Mouse (Mus musculus): Measurements from ENCODE around the gene Ppp1r14c. TPM values are rescaled to one million over a fixed set of nuclear protein-coding genes. Genes with fewer than 3 reads are reported as not detected.
"Not testable (repeated sequence)": the region's sequence is repeated elsewhere in the genome, so short reads cannot be mapped to it uniquely, and the experiment has no call there.

Ppp1r14c gene
- polyA plus RNA-seq, 1 experiment from 2014 or later: 5.1 TPM

DNA sequence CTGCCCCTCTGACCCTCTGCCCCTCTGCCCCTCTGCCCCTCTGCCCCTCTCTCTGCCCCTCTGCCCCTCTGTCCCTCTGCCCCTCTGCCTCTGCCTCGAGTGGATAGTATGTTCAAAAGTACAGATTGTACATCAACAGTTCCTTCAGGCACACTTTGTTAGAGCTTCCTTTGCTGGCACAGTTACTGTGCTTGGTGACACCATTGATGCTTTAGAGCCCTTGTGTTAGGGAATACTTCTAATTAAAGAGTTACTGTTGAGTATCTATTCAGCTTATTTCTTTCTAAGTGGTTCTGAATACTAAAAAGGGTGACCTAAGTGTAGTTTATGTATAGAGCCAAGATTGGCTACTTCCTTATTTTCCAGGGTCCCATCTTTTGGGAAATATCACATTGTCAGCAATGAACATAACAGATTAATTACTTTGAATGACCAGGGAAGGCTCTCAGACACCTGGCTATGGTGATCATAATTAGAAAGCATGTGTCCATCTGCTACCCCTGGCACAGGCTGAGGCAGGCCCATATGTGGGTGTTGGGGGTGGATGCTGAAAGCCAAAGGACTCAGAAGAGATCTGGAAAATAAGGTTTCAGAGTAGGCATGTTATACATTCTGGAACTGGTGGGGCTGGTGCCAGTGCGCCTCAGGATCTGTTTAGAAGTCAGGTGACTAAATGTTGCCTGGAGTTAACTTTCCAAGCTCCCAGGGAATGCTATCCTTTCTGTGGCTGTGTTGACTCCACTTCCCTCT, 75.0 kb downstream of the Ppp1r14c start:
- Histone ChIP-seq H3K4me1 (no peaks in the 10 kb centered on the region), H3K4me2 (replicated peaks) (no peak overlapping the region), H3K4me3 (no peak overlapping the region), H3K27me3 (no peaks in the 10 kb centered on the region), H3K36me3 (no peaks in the 10 kb centered on the region), H3K9me3 (no peaks in the 10 kb centered on the region), H3K27ac (no peak overlapping the region), H3K9ac (no peak overlapping the region)
- WGBS: 58% methylated on average over 2 of the region's 2 CpGs
- no peak for ATAC-seq (ENCODE audit: insufficient number of reproducible peaks, insufficient read depth, low FRiP score, low TSS enrichment)

DNA sequence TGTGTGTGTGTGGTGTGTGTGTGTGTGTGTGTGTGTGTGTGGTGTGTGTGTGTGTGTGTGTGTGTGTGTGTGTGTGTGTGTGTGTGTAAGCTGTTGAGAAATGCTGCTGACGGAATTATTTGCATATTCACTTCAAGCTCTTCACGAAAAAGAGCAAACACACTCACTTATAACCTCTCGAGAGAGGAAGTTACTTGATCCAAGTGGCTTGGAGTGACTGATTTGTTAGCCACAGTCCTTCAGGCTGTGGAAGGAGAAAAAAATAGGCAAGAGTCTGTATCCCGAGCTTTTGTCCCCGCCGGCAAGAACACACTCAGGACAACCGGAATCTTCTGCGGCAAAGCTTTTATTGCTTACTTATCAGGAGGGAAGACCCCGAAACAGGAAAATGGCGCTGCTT, 80.9 kb downstream of the Ppp1r14c start:
- H3K9me3 ChIP-seq; H3K4me2 ChIP-seq (replicated peaks); H3K27ac ChIP-seq; H3K27me3 ChIP-seq; H3K4me3 ChIP-seq; ATAC-seq (ENCODE audit: insufficient number of reproducible peaks, insufficient read depth, low FRiP score, low TSS enrichment); H3K9ac ChIP-seq; H3K36me3 ChIP-seq; H3K4me1 ChIP-seq: not testable (repeated sequence)
- 93% methylated on average over 10 of the region's 10 CpGs for WGBS

DNA sequence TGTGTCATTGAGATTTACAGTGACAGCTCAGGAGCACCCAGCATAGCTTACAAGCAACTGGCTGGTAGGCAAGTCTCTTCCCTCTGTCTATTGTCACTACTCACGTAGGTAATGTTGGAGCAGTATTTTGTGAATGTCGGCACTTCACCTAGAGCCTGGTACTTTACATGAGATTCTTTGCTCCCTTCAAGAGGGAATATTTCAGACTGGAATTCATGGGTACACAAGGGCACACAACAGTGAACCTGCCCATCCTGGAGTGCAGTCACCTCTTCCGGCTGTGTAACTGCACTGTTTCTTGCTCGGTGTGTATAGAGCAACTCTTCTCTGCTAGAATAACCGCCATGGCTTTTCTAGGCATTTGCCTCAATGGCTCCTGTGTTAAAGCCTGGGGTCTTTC, 82.8 kb downstream of the Ppp1r14c start:
- WGBS: 89% methylated on average over 5 of the region's 5 CpGs

DNA sequence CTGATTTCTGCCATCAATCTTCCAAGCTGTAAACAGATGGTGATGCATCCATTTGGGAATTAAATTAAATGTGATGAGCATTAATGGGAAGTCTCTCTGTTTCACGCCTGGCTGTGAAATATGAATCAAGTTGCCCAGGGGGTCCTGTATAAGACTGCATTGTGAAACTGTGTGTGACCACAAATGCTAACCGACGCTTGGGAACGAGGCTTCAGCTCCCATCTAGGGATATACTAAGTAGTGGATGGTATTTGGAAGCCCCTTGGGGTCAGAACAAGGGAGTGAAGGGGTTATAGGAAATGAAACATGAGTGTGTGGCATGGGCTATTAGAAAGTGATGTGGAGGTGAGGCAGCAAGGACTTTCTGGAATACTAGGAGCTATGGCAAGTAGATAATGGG, 86.1 kb downstream of the Ppp1r14c start:
- H3K27ac ChIP-seq: no peak overlapping the region
- no peaks in the 10 kb centered on the region for H3K36me3 ChIP-seq
- no peak overlapping the region for H3K4me3 ChIP-seq
- no peaks in the 10 kb centered on the region for H3K9me3 ChIP-seq
- 77% methylated on average over 4 of the region's 4 CpGs for WGBS
- H3K27me3 ChIP-seq: no peaks in the 10 kb centered on the region
- H3K4me1 ChIP-seq: no peaks in the 10 kb centered on the region
- H3K4me2 ChIP-seq (replicated peaks): no peak overlapping the region
- no peak for ATAC-seq (ENCODE audit: insufficient number of reproducible peaks, insufficient read depth, low FRiP score, low TSS enrichment)
- no peak overlapping the region for H3K9ac ChIP-seq

More for the DNA sequence above, 82.8 kb downstream of the Ppp1r14c start:
- no peak overlapping the region for H3K4me2 ChIP-seq (replicated peaks)
- no peak for ATAC-seq (ENCODE audit: insufficient number of reproducible peaks, insufficient read depth, low FRiP score, low TSS enrichment)
- H3K4me3 ChIP-seq: no peak overlapping the region
- H3K9me3 ChIP-seq: no peaks in the 10 kb centered on the region
- no peaks in the 10 kb centered on the region for H3K36me3 ChIP-seq
- H3K27ac ChIP-seq: no peak overlapping the region
- no peaks in the 10 kb centered on the region for H3K4me1 ChIP-seq
- H3K27me3 ChIP-seq: no peaks in the 10 kb centered on the region
- H3K9ac ChIP-seq: no peak overlapping the region

DNA sequence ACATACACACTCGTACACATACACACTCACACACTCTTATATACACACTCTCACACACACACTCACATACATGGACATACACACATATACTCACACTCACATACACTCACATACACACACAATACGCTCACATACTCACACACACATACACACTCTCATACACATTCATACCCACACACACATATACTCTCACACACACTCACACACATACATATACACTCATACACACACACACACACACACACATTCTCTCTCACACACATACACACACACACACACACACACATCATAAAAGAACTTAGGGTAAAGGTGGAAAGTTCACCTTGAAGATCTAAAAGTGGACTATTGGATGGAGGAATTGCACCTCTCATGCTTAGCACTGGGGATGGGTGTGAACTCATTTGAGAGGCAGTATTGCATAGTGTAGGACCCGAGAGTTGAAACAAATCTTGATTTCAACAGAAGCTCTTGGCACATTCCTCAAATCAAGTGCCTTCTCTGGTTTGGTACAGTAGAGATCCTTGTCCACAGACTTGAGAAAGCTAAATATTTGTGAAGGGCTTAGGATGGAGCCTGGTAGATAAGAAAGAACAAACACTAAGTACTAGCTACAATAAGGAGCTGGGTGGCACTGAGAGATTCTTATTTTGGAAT, 87.1 kb downstream of the Ppp1r14c start:
- WGBS: 82% methylated on average over 3 of the region's 3 CpGs
- Histone ChIP-seq H3K9me3 (no peaks in the 10 kb centered on the region), H3K9ac (no peak overlapping the region), H3K27ac (no peak overlapping the region), H3K36me3 (no peaks in the 10 kb centered on the region), H3K27me3 (no peaks in the 10 kb centered on the region), H3K4me2 (replicated peaks) (no peak overlapping the region), H3K4me3 (no peak overlapping the region), H3K4me1 (no peaks in the 10 kb centered on the region)
- no peak for ATAC-seq (ENCODE audit: insufficient number of reproducible peaks, insufficient read depth, low FRiP score, low TSS enrichment)

DNA sequence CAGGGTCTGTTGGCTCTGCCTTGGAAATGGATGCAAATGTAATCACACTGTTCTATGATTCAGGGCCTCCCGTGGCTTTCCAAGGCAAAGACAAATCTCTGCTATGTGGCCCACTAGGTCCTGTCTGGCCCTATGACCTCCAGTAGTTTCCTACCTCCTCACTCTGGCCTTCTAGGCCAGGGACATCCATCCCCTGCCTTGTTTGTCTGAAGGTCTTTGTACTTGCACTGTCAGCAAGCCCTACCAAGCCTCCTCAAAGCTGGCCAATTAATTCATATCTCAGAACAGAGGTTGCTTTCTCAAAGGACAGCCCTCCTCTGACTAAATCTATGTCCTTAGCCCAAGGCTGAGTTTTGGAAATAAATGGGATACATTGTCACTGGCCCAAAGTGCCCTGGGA, 92.8 kb downstream of the Ppp1r14c start:
- H3K9ac ChIP-seq: no peak overlapping the region
- H3K36me3 ChIP-seq: no peaks in the 10 kb centered on the region
- no peaks in the 10 kb centered on the region for H3K9me3 ChIP-seq
- no peak for ATAC-seq (ENCODE audit: insufficient number of reproducible peaks, insufficient read depth, low FRiP score, low TSS enrichment)
- 53% methylated on average over 1 of the region's 1 CpGs for WGBS
- no peak overlapping the region for H3K4me3 ChIP-seq
- no peaks in the 10 kb centered on the region for H3K27me3 ChIP-seq
- H3K4me1 ChIP-seq: no peaks in the 10 kb centered on the region
- H3K4me2 ChIP-seq (replicated peaks): no peak overlapping the region
- H3K27ac ChIP-seq: no peak overlapping the region

DNA sequence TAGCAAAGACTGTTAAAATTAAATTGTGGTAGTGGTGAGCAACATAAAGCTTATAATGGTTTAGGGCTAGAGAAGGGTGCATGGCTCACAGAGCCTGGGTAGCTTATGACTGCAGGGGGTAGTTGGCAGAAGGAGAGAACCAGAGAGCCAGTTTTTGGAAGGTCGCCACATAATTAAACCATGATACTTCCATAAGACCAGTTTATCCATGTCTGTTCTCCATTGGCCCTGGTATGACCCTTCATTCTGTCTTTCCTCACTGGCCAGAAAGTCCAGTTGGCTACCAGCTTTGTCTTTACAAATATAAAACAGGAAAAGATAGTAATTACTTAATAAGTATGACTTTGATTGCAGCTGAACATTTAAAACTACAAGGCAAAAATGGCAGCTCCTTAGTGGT, 95.0 kb downstream of the Ppp1r14c start:
- Histone ChIP-seq H3K9ac (no peak overlapping the region), H3K36me3 (no peaks in the 10 kb centered on the region), H3K4me2 (replicated peaks) (no peak overlapping the region), H3K9me3 (no peaks in the 10 kb centered on the region), H3K4me3 (no peak overlapping the region), H3K4me1 (no peaks in the 10 kb centered on the region), H3K27ac (no peak overlapping the region), H3K27me3 (no peaks in the 10 kb centered on the region)
- ATAC-seq (ENCODE audit: insufficient number of reproducible peaks, insufficient read depth, low FRiP score, low TSS enrichment): no peak
- WGBS: 85% methylated on average over 1 of the region's 1 CpGs

DNA sequence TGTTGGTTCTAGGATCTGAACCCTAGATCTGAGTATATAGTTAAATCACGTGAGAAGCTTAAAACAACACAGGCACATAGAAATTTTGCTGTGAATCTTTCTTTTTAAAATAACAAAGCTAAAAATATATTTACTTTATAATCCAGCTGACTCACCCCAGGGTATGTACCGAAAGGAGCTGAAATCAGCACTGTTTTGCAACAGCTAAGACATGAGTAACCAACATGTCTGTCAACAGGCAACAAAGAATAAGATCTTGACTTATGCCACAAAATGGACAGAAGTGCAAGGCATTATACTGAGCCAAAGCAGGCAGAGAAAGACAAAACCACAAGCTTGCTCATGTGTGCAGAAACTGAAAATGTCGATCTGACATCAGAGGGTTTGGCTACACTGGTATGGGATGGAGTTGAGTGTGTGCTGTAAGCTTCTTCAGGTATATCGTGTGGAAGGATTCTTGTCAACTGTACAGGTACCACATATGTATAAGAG, 100.3 kb downstream of the Ppp1r14c start:
- Histone ChIP-seq H3K4me3 (no peak overlapping the region), H3K27ac (no peak overlapping the region), H3K4me2 (replicated peaks) (no peak overlapping the region), H3K9me3 (no peaks in the 10 kb centered on the region), H3K9ac (no peak overlapping the region), H3K36me3 (no peaks in the 10 kb centered on the region), H3K27me3 (no peaks in the 10 kb centered on the region), H3K4me1 (no peaks in the 10 kb centered on the region)
- ATAC-seq (ENCODE audit: insufficient number of reproducible peaks, insufficient read depth, low FRiP score, low TSS enrichment): no peak
- WGBS: 83% methylated on average over 4 of the region's 4 CpGs

DNA sequence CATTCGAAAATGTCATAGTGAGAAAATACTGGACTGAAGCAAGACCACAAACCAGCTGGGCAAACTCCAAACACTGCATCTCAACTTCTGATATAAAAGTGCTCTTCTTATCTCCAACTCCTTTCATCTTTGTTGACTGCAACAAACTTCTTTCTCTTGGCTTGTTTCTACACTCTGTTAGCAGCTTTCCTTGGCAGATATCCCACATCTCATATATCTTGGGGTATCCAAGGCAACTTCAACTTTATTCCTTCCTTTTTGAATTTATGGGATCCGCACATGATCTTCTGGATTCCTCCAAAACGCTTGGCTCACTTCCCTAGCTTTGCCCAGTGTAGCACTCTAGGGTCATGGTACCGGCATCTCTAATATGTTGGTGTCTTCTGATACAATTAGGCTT, 102.7 kb downstream of the Ppp1r14c start:
- no peak overlapping the region for H3K27ac ChIP-seq
- no peaks in the 10 kb centered on the region for H3K27me3 ChIP-seq
- ATAC-seq (ENCODE audit: insufficient number of reproducible peaks, insufficient read depth, low FRiP score, low TSS enrichment): no peak
- no peaks in the 10 kb centered on the region for H3K36me3 ChIP-seq
- H3K9ac ChIP-seq: no peak overlapping the region
- no peaks in the 10 kb centered on the region for H3K4me1 ChIP-seq
- no peak overlapping the region for H3K4me3 ChIP-seq
- no peaks in the 10 kb centered on the region for H3K9me3 ChIP-seq
- 91% methylated on average over 4 of the region's 4 CpGs for WGBS
- no peak overlapping the region for H3K4me2 ChIP-seq (replicated peaks)

DNA sequence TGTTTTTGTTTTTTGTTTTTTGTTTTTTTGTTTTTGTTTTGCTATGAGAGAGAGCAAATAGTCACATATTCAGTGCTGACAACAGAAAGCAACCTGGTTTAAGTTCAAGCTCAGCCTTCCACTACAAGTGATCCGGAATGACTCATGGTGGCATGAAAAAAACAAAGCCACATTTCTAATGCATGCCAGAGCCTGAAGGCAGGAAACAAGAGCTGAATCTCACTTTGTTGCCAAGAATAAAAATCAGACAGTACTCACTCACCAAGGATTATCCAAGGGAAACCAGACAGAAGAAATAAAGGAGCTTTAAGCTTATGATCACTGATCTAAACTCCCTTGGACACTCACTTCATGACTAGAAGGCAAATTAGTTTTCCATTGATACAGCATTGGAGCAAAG, 110.8 kb downstream of the Ppp1r14c start:
- no peak overlapping the region for H3K27ac ChIP-seq
- H3K4me3 ChIP-seq: no peak overlapping the region
- no peak overlapping the region for H3K4me2 ChIP-seq (replicated peaks)
- ATAC-seq (ENCODE audit: insufficient number of reproducible peaks, insufficient read depth, low FRiP score, low TSS enrichment): no peak
- no peaks in the 10 kb centered on the region for H3K36me3 ChIP-seq
- H3K9me3 ChIP-seq: no peaks in the 10 kb centered on the region
- H3K9ac ChIP-seq: no peak overlapping the region
- no peaks in the 10 kb centered on the region for H3K4me1 ChIP-seq
- WGBS: 49% methylated on average over 1 of the region's 1 CpGs
- H3K27me3 ChIP-seq: no peaks in the 10 kb centered on the region

DNA sequence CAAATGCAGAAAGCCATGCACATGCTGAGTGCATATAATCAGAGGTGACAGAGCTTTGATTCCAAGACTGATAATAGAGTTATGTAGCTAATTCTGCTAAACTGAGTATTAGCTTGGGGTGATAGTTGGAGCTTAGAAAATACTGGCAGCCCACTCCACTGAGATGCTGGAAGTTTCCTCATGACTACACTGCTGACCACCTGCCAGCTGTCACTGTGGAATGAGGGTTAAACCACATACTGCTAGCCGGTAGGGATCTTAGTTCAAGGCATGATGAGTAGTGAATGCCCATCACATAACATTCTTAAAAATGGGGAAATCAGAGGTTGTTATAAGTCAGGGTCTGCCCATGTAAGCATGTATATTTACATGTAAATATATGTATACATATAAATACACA, 113.9 kb downstream of the Ppp1r14c start:
- Histone ChIP-seq H3K27me3 (no peaks in the 10 kb centered on the region), H3K4me2 (replicated peaks) (no peak overlapping the region), H3K9me3 (0 out of 2 replicates have a peak, but pooled peaks cover 3% of the 10 kb centered on the region), H3K4me1 (no peaks in the 10 kb centered on the region), H3K9ac (no peak overlapping the region), H3K36me3 (no peaks in the 10 kb centered on the region), H3K4me3 (no peak overlapping the region), H3K27ac (no peak overlapping the region)
- no peak for ATAC-seq (ENCODE audit: insufficient number of reproducible peaks, insufficient read depth, low FRiP score, low TSS enrichment)
- WGBS: 90% methylated on average over 1 of the region's 1 CpGs

DNA sequence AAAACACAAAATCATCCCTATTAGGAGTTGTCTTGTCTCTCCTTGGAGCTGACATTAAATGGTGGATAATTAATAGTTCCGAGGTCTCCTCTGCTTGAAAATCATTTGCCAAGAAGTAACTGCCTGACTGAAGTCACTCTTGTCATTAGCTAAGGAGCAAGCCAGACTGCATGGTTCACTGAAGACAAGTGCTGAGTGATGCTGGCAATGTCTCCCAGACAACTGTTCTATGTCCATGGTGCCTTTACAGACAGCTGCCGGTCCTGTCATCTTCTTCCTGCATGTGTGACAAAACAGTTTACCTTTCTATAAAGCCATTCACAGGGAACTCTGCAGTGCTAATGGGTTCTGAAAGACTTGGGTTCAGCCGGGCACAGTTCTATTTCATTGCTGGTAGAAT, 124.2 kb downstream of the Ppp1r14c start:
- H3K27ac ChIP-seq: no peak overlapping the region
- H3K27me3 ChIP-seq: no peaks in the 10 kb centered on the region
- H3K9ac ChIP-seq: no peak overlapping the region
- ATAC-seq (ENCODE audit: insufficient number of reproducible peaks, insufficient read depth, low FRiP score, low TSS enrichment): no peak
- no peak overlapping the region for H3K4me2 ChIP-seq (replicated peaks)
- no peak overlapping the region for H3K4me3 ChIP-seq
- no peaks in the 10 kb centered on the region for H3K9me3 ChIP-seq
- H3K36me3 ChIP-seq: no peaks in the 10 kb centered on the region
- 89% methylated on average over 3 of the region's 3 CpGs for WGBS
- no peaks in the 10 kb centered on the region for H3K4me1 ChIP-seq

Measured in embryonic facial prominence, embryonic 12.5 days (tissue).